Mouse (Mus musculus) layer of hippocampus, adult 2 months (tissue): ENCODE measurements around the gene Cyb5rl. TPM values are rescaled to one million over a fixed set of nuclear protein-coding genes. Genes with fewer than 3 reads are reported as not detected.

Experiments
- DNase-seq, 2 experiments: peaks; one replicate each; pipeline ENCODE4 v3.0.0; 2022; ENCODE audit warnings: low spot score in 2 of 2
- H3K27ac ChIP-seq: fragments of 200-600 bp; 2 replicates; pipeline ENCODE4 v1.8.1; 2022
- H3K4me3 ChIP-seq: fragments of 200-600 bp; 2 replicates; pipeline ENCODE4 v1.8.1; 2022; ENCODE audit warnings: mild to moderate bottlenecking
- CTCF ChIP-seq: fragments of 200-600 bp; conservative IDR thresholded peaks from 2 replicates; pipeline ENCODE4 v1.8.1; 2022; ENCODE audit warnings: antibody characterized with exemption, mild to moderate bottlenecking, moderate library complexity
- long read RNA-seq, 2 experiments: library from polyadenylated mRNA; stranded (forward); transcript quantifications; one replicate each; pipeline ENCODE4 v2.0.0; 2021; ENCODE audit warnings: borderline mapping rate in 2 of 2
- total RNA-seq, 2 experiments: library from RNA; stranded (reverse); gene quantifications; 2 replicates each; pipeline ENCODE4 v1.2.3; 2021

Cyb5rl gene
- 1 to 10 TPM; 3.9 to 9.6 TPM for total RNA-seq
- long read RNA-seq, experiment 1, partial matches to known transcripts, result 0 of 8 reads
- long read RNA-seq, experiment 1, other reads (novel, unspliced or antisense), result 8 of 8 reads
- long read RNA-seq, experiment 2, partial matches to known transcripts, result 1 of 16 reads
- long read RNA-seq, experiment 2, other reads (novel, unspliced or antisense), result 14 of 16 reads

- DNase-seq, result peak; percentile 96 to 97
- TF ChIP-seq CTCF, result no peak
Measured at GRCm38 (mm10) chr4:107066252-107067124, at the start of gene Cyb5rl, which contains the start of gene Mrpl37. Gene Cyb5rl (plus strand): TSS chr4:107066988. Gene Mrpl37 (minus strand): TSS chr4:107066868.

GRCm38 (mm10) chr4:107017257-107017656, 49.5 kb upstream of the Cyb5rl start:
- H3K4me3 ChIP-seq, result no peak overlapping the region
- TF ChIP-seq CTCF, result no peak
- no peak for DNase-seq
- no peak overlapping the region; the same call in 1 of the 2 replicates for H3K27ac ChIP-seq

More at GRCm38 (mm10) chr4:107066252-107067124, at the start of gene Cyb5rl, which contains the start of gene Mrpl37:
- peak within 1 kb of the TSS; percentile 79 for H3K4me3 ChIP-seq
- peak within 1 kb of the TSS; percentile 91 for H3K27ac ChIP-seq

DNA sequence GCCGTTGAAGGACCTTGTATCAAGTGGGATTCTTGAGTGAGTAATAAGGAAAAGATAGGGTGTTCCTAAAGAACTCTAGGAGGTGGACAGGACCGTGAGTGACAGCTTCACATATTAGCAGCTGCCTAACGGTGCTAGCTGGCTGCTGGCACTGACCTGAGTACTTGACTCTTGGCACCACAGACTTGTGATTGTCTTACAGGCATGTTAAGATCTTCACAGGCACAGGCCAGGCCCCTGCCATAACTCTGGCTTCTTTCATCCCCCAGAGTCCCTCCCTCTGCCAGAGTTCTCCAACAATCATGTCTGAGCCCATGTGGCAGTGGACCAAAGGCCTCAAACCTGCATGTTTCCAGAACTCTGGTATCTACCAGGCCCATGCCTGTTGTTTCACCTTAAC, 48.3 kb upstream of the Cyb5rl start:
- Histone ChIP-seq H3K27ac (peak overlapping the region; percentile 82), H3K4me3 (no peak overlapping the region)
- no peak for DNase-seq
- TF ChIP-seq CTCF, result no peak

DNA sequence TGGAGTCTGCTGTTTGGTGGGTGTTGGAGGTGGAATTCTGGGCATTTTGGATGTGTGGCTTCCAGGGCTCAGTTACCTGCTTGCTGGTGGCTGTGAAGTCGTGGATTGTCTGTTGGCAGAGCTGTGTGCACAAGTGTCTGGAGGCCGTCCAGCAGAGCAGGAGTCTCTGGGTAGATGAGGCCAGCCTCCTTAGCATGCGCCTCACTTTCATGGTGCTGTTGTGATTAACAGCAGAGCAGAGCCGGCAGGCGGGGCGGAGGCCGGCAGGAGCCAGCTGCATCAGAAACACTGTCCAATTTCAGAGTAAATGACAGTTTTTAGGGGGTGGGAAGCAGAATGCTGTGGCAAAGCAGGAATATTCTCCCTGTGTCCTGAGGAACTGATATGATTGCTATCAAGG, 47.8 kb upstream of the Cyb5rl start:
- no peak for TF ChIP-seq CTCF

GRCm38 (mm10) chr4:107020287-107021000, 46.3 kb upstream of the Cyb5rl start:
- no peak for DNase-seq
- TF ChIP-seq CTCF, result no peak
- Histone ChIP-seq H3K27ac (0 out of 2 replicates have a peak overlapping the region, but pooled peaks have one; percentile 82), H3K4me3 (no peak overlapping the region)

More for the DNA sequence above, 47.8 kb upstream of the Cyb5rl start:
- H3K27ac ChIP-seq, result peak overlapping the region; percentile 82
- DNase-seq, result peak; percentile 49 to 66
- no peak overlapping the region for H3K4me3 ChIP-seq

GRCm38 (mm10) chr4:107021464-107021863, 45.3 kb upstream of the Cyb5rl start:
- no peak overlapping the region for H3K4me3 ChIP-seq
- TF ChIP-seq CTCF, result peak; percentile 24
- no peak overlapping the region for H3K27ac ChIP-seq
- no peak for DNase-seq

GRCm38 (mm10) chr4:107024899-107025298, 41.9 kb upstream of the Cyb5rl start:
- Histone ChIP-seq H3K4me3 (no peak overlapping the region), H3K27ac (no peak overlapping the region)
- no peak for DNase-seq
- no peak for TF ChIP-seq CTCF

GRCm38 (mm10) chr4:107025369-107025768, 41.4 kb upstream of the Cyb5rl start:
- no peak overlapping the region for H3K27ac ChIP-seq
- H3K4me3 ChIP-seq, result no peak overlapping the region
- no peak for DNase-seq
- TF ChIP-seq CTCF, result no peak

DNA sequence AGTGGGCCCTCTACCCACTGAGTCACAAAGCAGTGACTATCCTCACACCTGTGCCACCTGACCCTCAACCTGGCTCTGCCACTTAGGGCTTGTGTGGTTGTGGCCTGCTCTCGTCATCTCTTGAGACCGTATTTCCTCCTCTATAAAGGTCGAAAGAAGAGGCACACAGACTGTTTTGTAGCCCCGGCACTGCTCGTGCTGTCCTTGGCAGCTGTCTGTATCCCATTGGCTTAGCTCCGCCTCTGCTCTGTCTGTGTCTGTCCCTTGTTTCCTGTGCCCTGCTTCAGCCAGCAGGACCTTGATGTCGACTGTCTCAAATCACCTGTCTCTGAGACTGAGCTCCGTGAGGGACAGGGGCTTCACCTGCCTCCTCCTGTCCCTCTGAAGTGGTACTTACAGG, 40.3 kb upstream of the Cyb5rl start:
- TF ChIP-seq CTCF, result no peak
- H3K27ac ChIP-seq, result no peak overlapping the region
- no peak for DNase-seq

DNA sequence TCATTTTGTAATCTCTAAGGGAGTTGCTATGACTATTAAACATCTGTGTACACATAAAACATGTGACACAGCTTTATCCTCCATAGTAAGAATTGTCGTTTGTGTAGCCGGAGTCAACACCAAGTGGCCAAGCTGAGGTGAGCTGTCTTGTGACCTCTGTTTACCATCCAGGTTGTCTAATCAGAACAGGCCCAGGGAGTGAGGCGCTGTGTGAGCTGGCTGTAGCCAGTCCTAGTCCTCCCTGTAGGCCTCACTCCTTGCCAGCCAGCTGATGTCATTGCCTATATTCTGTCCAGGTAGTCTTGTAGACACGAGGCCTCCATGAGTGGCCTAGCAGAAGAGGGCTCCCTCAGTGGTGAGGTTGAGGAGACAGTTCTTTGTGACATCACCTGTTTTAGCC, 31.1 kb upstream of the Cyb5rl start:
- Histone ChIP-seq H3K27ac (no peak overlapping the region), H3K4me3 (no peak overlapping the region)
- TF ChIP-seq CTCF, result no peak
- DNase-seq, result no peak

More for the DNA sequence above, 40.3 kb upstream of the Cyb5rl start:
- no peak overlapping the region for H3K4me3 ChIP-seq

GRCm38 (mm10) chr4:107036985-107037384, 29.8 kb upstream of the Cyb5rl start:
- no peak for DNase-seq
- no peak for TF ChIP-seq CTCF
- no peak overlapping the region for H3K27ac ChIP-seq
- no peak overlapping the region for H3K4me3 ChIP-seq

DNA sequence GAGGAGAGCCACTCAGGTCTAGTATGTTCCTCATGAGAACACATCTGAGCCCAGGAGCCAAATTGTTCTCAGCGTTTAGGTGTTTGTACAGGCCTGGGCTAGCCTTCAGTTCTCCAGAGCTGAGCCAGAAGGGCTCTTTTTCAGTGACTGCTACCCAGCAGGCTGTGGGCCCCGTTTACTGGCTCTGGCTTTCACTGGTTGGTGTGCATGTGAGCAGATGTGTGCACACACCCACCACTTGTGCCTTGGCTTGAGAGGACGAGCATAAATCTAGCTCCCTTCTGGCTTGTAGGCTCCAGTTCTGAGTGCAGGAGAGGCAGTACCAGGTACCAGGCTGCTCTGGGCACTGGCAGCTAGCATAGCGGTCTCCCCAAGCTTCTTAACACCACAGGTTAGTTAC, 28.5 kb upstream of the Cyb5rl start:
- Histone ChIP-seq H3K4me3 (no peak overlapping the region), H3K27ac (peak overlapping the region; percentile 43)
- no peak for TF ChIP-seq CTCF
- DNase-seq, result no peak

DNA sequence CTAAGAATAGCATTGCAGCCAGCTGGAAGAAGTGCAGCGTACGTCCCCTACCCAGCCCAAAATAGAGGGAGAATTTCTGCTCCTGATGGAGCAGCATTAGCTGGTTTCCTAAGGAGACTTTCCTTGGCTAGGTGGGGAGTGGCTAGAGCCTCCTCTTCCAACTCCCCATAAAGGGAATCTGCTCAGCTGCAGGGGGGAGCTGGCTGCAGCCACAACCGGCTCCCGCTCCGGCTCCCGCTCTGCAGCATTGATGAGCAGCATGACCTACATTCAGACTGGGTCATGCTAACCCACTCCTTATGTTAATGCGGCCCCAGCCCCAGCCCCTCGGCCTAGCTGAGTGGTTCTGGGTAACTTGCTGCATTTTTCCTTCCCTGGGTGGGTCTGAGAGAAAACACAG, 27.5 kb upstream of the Cyb5rl start:
- H3K27ac ChIP-seq, result peak overlapping the region; percentile 43; the same call in 1 of the 2 replicates
- no peak for TF ChIP-seq CTCF
- DNase-seq, result no peak
- no peak overlapping the region for H3K4me3 ChIP-seq
